Mouse (Mus musculus) urinary bladder, adult 2 months (tissue): ENCODE data around the gene Rere. TPM values are rescaled to one million over a fixed set of nuclear protein-coding genes. Genes with fewer than 3 reads are reported as not detected.
"Not testable (repeated sequence)": the region's sequence is repeated elsewhere in the genome, so short reads cannot be mapped to it uniquely, and the experiment has no call there.

Source experiments
- DNase-seq: peaks from one replicate; pipeline ENCODE4 v3.0.0; 2022; ENCODE audit warnings: low spot score
- polyA plus RNA-seq: library from polyadenylated mRNA; depleted of rRNA; stranded (reverse); fragments of >200 nt; gene quantifications from 2 replicates; pipeline ENCODE4 v1.2.3, GENCODE M21; 2012

The Rere gene
- polyA plus RNA-seq, 1 experiment, result 30.0 TPM

GRCm38 (mm10) chr4:150509026-150509712, 227.7 kb downstream of the Rere start:
- no peak for DNase-seq

GRCm38 (mm10) chr4:150510036-150510435, 228.6 kb downstream of the Rere start:
- no peak for DNase-seq

DNA sequence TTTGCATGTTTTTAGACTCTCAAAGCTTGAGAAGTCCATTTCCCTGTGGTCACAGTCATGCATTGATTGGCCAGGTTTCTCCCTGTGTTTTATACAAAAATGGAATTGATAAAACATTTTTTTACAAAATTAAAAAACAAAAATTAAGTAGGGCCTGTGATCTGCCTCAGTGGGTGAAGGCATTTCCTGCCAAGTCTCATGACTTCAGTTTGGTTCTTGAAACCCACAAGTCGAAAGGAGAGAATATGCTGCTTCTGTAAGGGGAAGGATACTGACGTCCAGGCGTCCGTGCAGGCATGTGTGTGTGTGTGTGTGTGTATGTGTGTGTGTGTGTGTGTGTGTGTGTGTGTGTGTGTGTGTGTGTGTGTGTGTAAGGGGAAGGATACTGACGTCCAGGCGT, 231.9 kb downstream of the Rere start:
- DNase-seq, result not testable (repeated sequence)

DNA sequence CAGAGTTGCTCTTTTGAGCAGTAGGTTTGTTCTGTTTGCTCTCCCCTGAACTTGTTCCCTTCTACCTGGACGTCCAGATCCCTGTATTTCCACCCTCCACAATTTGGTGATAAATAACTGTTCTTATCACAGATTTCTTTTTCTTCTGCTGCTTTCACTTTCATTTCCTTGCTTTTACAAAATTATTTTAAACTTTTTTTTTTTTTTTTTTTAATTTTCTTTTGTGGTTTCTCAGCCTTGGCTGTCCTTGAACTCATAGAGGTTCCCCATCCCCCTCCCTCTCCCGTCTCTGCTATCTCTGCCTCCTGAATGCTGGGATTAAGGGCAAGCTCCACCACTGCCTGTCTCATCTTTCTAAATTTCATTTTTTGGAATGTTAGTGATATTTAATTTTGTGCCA, 234.8 kb downstream of the Rere start:
- no peak for DNase-seq

GRCm38 (mm10) chr4:150517381-150517780, 235.9 kb downstream of the Rere start:
- no peak for DNase-seq

GRCm38 (mm10) chr4:150518826-150519225, 237.4 kb downstream of the Rere start:
- no peak for DNase-seq

GRCm38 (mm10) chr4:150520069-150520468, 238.6 kb downstream of the Rere start:
- no peak for DNase-seq

GRCm38 (mm10) chr4:150522425-150522824, 241.0 kb downstream of the Rere start:
- no peak for DNase-seq

GRCm38 (mm10) chr4:150523351-150523750, 241.9 kb downstream of the Rere start:
- no peak for DNase-seq

DNA sequence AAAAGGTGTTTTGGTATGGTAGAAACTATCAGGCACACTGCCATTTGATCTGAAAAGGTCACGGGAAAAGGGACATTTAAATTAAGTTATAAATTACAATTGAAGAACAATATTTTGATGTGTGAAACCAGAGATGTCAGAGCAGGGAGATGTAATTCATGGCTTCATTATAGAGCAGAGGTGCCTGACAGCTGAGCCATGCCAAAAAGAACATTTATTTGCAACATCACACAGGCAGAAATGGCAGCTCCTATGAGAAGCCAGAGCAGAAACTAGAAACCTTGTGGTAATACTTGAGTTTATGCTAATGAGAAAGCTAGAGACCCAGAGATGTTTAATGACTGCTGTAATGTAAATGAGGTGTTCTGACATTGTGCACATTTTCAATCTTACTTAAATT, 244.8 kb downstream of the Rere start:
- DNase-seq, result no peak

GRCm38 (mm10) chr4:150528426-150528825, 247.0 kb downstream of the Rere start:
- no peak for DNase-seq

DNA sequence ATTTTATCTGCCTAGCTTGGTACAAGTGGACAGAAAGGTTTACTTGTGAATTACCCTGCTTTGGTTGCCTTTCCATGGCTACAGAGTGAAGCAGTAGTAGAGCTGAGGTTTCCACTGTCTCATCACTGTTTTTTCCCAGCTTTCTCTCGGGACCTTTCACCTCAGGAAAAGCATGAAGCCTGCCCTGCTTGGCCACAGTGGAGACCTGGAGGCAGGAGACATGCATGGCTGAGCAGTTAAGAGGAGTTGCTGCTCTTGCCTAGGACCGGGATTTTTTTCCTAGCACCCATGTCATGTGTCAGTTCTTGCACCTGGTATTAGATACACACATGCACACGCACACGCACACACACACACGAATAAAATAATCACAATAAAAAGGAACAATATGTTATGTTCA, 247.4 kb downstream of the Rere start:
- DNase-seq, result no peak

DNA sequence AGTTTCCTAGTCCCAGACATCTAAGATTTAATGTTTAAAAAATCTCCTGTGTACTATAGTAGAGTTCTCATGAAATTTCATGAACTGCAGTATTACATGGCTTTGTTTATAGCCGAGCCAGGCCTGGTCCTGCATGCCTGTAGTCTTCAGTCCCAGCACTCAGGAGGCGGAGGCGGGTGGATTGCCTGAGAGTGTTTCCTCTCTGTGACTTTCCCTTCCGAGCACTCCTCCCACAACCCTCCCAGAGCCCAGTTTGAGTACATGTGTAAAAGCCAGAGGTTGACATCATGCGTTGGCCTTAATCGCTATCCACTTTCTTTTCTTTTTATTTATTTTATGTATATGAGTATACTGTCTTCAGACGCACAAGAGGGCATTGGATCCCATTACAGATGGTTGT, 250.4 kb downstream of the Rere start:
- no peak for DNase-seq

- DNase-seq, result no peak
These were observed 255.5 kb downstream of the Rere start for GRCm38 (mm10) chr4:150536821-150537510.

- no peak for DNase-seq
These were observed 258.4 kb downstream of the Rere start for GRCm38 (mm10) chr4:150539846-150540245.

DNA sequence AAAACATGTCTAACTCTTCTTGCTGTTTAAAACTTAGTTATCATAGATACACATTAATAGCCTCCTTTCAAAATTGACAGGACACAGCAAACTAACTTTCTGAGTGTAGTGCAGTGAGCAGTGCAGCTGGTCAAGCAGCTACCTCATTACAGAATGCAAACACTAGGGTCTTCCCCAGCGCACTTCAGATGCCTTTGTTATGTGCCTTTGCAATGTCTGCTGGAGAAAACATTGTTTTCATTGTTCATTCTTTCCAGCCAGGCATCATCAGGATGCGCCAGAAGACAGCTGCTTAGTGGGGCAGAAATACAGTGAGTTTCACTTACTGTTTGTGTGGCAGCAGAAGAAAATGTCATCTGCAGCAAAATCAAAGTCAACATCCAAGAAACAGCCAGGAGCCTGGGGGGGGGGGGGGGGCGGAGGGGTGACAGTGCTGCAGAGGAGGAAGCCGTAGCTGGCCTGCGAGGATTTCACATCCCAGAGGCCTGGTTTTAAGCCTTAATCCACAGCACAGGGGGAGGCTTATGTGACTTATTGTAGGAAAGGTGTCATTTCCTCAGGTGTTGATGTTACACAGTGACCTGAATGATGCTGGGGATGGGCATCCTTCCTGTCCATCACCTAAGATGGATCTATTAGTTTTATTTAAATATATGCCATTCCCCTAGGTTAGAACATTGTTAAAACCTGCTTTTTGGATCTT, 259.1 kb downstream of the Rere start:
- no peak for DNase-seq

DNA sequence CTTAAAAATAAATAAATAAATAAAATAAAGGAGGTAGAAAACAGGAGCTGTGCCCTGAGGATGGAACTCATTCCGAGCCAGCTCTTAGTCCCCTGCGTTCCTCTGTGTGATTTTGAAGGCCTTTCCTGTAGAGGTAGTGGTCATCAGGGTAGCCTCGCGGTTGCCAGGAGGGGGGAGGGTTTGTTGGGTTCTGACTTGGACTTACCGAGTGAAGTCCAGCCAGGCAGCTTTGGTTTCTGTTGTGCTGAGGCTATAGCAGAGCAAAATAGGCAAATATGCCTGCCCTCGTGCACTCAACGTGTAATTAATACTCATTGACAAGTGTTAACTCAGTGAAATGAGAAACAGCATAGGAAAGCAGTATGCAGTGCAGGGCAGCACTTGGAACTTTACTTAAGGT, 262.8 kb downstream of the Rere start:
- no peak for DNase-seq

- DNase-seq, result no peak
These were observed 263.3 kb downstream of the Rere start for GRCm38 (mm10) chr4:150544652-150545258.

- DNase-seq, result no peak
These were observed 264.3 kb downstream of the Rere start for GRCm38 (mm10) chr4:150545775-150546174.

DNA sequence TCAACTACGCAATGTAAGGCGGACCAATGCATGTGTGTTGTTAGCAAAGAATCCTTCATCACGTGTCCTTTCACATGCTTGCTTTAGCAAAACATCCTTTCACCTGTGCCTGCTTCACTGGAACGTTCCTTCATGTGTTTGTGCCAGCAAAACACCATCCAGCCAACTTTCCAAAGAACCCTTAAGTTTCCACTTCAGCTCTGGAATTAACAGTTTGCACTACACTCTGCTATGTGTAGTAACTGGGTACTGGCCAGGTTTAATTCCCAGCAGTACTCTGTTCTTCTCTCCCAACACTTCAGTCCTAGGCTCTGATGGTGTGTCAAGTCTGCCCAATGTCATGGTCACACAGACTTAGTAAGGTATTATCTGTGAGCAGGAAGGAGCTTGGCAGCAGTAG, 264.9 kb downstream of the Rere start:
- DNase-seq, result not testable (repeated sequence)

DNA sequence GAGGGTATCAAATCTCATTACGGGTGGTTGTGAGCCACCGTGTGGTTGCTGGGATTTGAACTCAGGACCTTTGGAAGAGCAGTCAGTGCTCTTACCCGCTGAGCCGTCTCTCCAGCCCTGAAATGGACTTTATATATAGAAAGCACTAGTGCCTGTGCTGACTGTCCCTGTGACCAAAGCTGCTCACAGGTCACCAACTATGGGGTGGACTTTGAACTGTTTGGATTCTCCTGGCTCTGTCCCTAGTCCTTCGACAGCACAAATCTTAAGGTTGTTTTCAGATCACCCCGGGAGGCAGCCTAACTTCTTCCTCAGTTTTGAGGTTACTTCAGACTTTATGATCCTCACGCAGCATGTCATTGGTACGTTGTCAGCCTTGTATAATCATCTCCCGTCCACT, 267.9 kb downstream of the Rere start:
- DNase-seq, result no peak

DNA sequence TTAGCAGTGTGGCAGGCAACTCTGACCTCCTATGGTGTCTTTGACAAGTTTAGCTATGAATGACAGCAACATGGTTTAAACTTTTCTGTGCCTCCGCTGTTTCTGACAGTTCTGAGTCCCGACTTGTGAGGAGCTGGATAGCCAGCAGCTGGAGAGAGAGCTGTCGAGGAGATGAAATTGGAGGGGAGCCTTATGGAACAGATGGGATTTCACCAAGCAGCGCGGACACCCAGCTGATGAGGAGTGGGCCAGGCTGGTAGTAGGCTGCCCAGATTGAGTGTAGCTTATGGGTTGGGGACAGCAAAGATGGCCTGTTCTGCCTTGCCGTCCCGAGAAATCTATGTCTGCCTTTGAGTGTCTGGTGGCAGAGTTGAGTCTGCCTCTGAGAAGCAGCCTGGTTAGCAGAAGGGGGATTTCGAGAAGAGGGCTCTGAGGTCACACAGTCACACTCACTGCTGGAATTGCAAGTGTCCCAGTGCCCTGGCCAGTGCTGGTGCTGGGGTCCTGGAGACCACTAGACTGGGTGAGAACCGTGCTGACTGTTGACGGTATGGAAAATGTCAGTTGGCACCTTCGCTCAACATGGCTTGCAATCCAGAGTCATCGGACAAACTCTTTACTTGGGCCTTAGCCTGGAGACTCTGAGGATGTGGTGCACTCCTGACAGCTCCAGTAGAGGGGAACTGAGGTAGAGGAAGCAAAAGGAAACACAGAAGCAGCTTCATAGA, 268.7 kb downstream of the Rere start:
- DNase-seq, result no peak
